Mouse (Mus musculus) heart, embryonic 16.5 days (tissue): ENCODE measurements around the gene Myh14. TPM values are rescaled to one million over a fixed set of nuclear protein-coding genes. Genes with fewer than 3 reads are reported as not detected.

Experiments used
- ATAC-seq: fragments of 200-750 bp; cut with Nextera tagmentation; replicated peaks from 2 replicates; pipeline ENCODE4 v1.8.0; 2017; ENCODE audit warnings: moderate number of reproducible peaks; ENCODE audit not compliant: insufficient read depth, low FRiP score; ENCODE audit errors: extremely low read depth
- H3K27ac ChIP-seq: fragments of 300-500 bp; sonication (generic); 2 replicates; pipeline ENCODE4 v1.5.1; 2014; ENCODE audit warnings: mild to moderate bottlenecking, low read length, control low read depth, moderate library complexity
- H3K27me3 ChIP-seq: fragments of 300-500 bp; sonication (generic); 2 replicates; pipeline ENCODE4 v1.6.1; 2014; ENCODE audit warnings: low read length, mixed read lengths; ENCODE audit not compliant: control insufficient read depth, insufficient read depth
- H3K36me3 ChIP-seq: fragments of 300-500 bp; sonication (generic); 2 replicates; pipeline ENCODE4 v1.6.1; 2014; ENCODE audit not compliant: control insufficient read depth, insufficient read depth
- H3K4me1 ChIP-seq: fragments of 300-500 bp; sonication (generic); 2 replicates; pipeline ENCODE4 v1.6.1; 2014; ENCODE audit warnings: low read length, mixed read lengths; ENCODE audit not compliant: control insufficient read depth, insufficient read depth
- H3K4me2 ChIP-seq: fragments of 300-500 bp; sonication (generic); 2 replicates; pipeline ENCODE4 v1.6.1; 2014; ENCODE audit warnings: low read depth, mild to moderate bottlenecking, control low read depth, low read length
- H3K4me3 ChIP-seq: fragments of 300-500 bp; sonication (generic); 2 replicates; pipeline ENCODE4 v1.5.1; 2014; ENCODE audit warnings: mild to moderate bottlenecking, control low read depth, low read length
- H3K9ac ChIP-seq: fragments of 300-500 bp; sonication (generic); 2 replicates; pipeline ENCODE4 v1.6.1; 2014; ENCODE audit warnings: low read length, control low read depth
- H3K9me3 ChIP-seq: fragments of 300-500 bp; sonication (generic); replicated peaks from 2 replicates; pipeline ENCODE4 v1.6.1; 2016; ENCODE audit warnings: low read length; ENCODE audit not compliant: control insufficient read depth
- WGBS: fragments of 180-500 bp; shearing (Covaris S2); extraction: QIAGEN DNeasy Blood & Tissue Kit; methylation state at CpG from one replicate; pipeline ENCODE4 v1.1.7; 2014; 5-methylcytosine and 5-hydroxymethylcytosine counted together
- polyA plus RNA-seq: library from polyadenylated mRNA; unstranded; fragments of >200 nt; fragmentation: Nextera tagmentation; extraction: Ambion mirVana; gene quantifications from 2 replicates; pipeline ENCODE4 v1.2.1, GENCODE M21; 2015

The Myh14 gene
- polyA plus RNA-seq, 1 experiment from 2014 or later, result 1.5 TPM

- H3K4me1 ChIP-seq, result peaks cover 12% of the 10 kb centered on the region
- H3K36me3 ChIP-seq, result no peaks in the 10 kb centered on the region
- WGBS, result 32% methylated on average over 6 of the region's 6 CpGs
- no peak overlapping the region for H3K9ac ChIP-seq
- H3K27me3 ChIP-seq, result peaks cover 79% of the 10 kb centered on the region
- no peak overlapping the region for H3K27ac ChIP-seq
- no peak overlapping the region for H3K4me2 ChIP-seq
- H3K9me3 ChIP-seq, result no peaks in the 10 kb centered on the region
- ATAC-seq, result no peak
- H3K4me3 ChIP-seq, result no peak overlapping the region
Measured at GRCm38 (mm10) chr7:44587676-44588075, 83.0 kb downstream of the Myh14 start.

- Histone ChIP-seq H3K36me3 (no peaks in the 10 kb centered on the region), H3K9ac (no peak overlapping the region), H3K4me2 (peak overlapping the region; percentile 33), H3K4me1 (peaks cover 12% of the 10 kb centered on the region), H3K27ac (no peak overlapping the region), H3K9me3 (no peaks in the 10 kb centered on the region), H3K27me3 (peaks cover 76% of the 10 kb centered on the region), H3K4me3 (peak overlapping the region; percentile 13)
- no peak for ATAC-seq
- 2% methylated on average over 18 of the region's 18 CpGs for WGBS
Measured at GRCm38 (mm10) chr7:44586930-44587329, 83.7 kb downstream of the Myh14 start.

- H3K4me3 ChIP-seq, result peak overlapping the region; percentile 13
- no peaks in the 10 kb centered on the region for H3K9me3 ChIP-seq
- H3K27me3 ChIP-seq, result peaks cover 72% of the 10 kb centered on the region
- no peak overlapping the region for H3K9ac ChIP-seq
- 11% methylated on average over 19 of the region's 19 CpGs for WGBS
- H3K27ac ChIP-seq, result no peak overlapping the region
- H3K36me3 ChIP-seq, result no peaks in the 10 kb centered on the region
- H3K4me2 ChIP-seq, result peak overlapping the region; percentile 33
- no peak for ATAC-seq
- peaks cover 12% of the 10 kb centered on the region for H3K4me1 ChIP-seq
Measured at GRCm38 (mm10) chr7:44586518-44586917, 84.1 kb downstream of the Myh14 start.

GRCm38 (mm10) chr7:44585606-44586005, 85.0 kb downstream of the Myh14 start:
- Histone ChIP-seq H3K4me3 (no peak overlapping the region), H3K27ac (no peak overlapping the region), H3K27me3 (peaks cover 68% of the 10 kb centered on the region), H3K4me1 (peaks cover 6% of the 10 kb centered on the region), H3K36me3 (no peaks in the 10 kb centered on the region), H3K9ac (no peak overlapping the region), H3K9me3 (no peaks in the 10 kb centered on the region), H3K4me2 (no peak overlapping the region)
- 90% methylated on average over 6 of the region's 6 CpGs for whole genome bisulfite sequencing
- ATAC-seq, result no peak

- H3K4me1 ChIP-seq, result peaks cover 4% of the 10 kb centered on the region; the same call in 1 of the 2 replicates
- H3K27me3 ChIP-seq, result peaks cover 61% of the 10 kb centered on the region
- H3K9ac ChIP-seq, result no peak overlapping the region
- no peak overlapping the region for H3K27ac ChIP-seq
- H3K36me3 ChIP-seq, result no peaks in the 10 kb centered on the region
- H3K4me2 ChIP-seq, result no peak overlapping the region
- H3K4me3 ChIP-seq, result no peak overlapping the region
- H3K9me3 ChIP-seq, result no peaks in the 10 kb centered on the region
- no peak for ATAC-seq
- 77% methylated on average over 6 of the region's 6 CpGs for WGBS
Measured at GRCm38 (mm10) chr7:44584921-44585320, 85.7 kb downstream of the Myh14 start.

- no peaks in the 10 kb centered on the region for H3K36me3 ChIP-seq
- no peak overlapping the region for H3K4me2 ChIP-seq
- no peak overlapping the region for H3K27ac ChIP-seq
- 59% methylated on average over 4 of the region's 4 CpGs for WGBS
- H3K9ac ChIP-seq, result no peak overlapping the region
- H3K9me3 ChIP-seq, result no peaks in the 10 kb centered on the region
- no peak overlapping the region for H3K4me3 ChIP-seq
- H3K4me1 ChIP-seq, result peaks cover 4% of the 10 kb centered on the region; the same call in 1 of the 2 replicates
- H3K27me3 ChIP-seq, result peaks cover 55% of the 10 kb centered on the region
- no peak for ATAC-seq
Measured at GRCm38 (mm10) chr7:44584265-44584804, 86.3 kb downstream of the Myh14 start.

- 0 out of 2 replicates have a peak, but pooled peaks cover 2% of the 10 kb centered on the region for H3K9me3 ChIP-seq
- no peak for ATAC-seq
- peaks cover 43% of the 10 kb centered on the region for H3K27me3 ChIP-seq
- H3K27ac ChIP-seq, result no peak overlapping the region
- H3K9ac ChIP-seq, result no peak overlapping the region
- H3K4me3 ChIP-seq, result no peak overlapping the region
- WGBS, result 55% methylated on average over 1 of the region's 1 CpGs
- H3K4me1 ChIP-seq, result no peaks in the 10 kb centered on the region
- H3K36me3 ChIP-seq, result no peaks in the 10 kb centered on the region
- H3K4me2 ChIP-seq, result no peak overlapping the region
Measured at GRCm38 (mm10) chr7:44583146-44583545, 87.5 kb downstream of the Myh14 start.

GRCm38 (mm10) chr7:44582709-44583108, 87.9 kb downstream of the Myh14 start:
- no peak for ATAC-seq
- H3K27ac ChIP-seq, result no peak overlapping the region
- WGBS, result 54% methylated on average over 5 of the region's 5 CpGs
- H3K4me2 ChIP-seq, result no peak overlapping the region
- H3K4me3 ChIP-seq, result no peak overlapping the region
- no peak overlapping the region for H3K9ac ChIP-seq
- no peaks in the 10 kb centered on the region for H3K36me3 ChIP-seq
- H3K9me3 ChIP-seq, result 0 out of 2 replicates have a peak, but pooled peaks cover 2% of the 10 kb centered on the region
- peaks cover 39% of the 10 kb centered on the region for H3K27me3 ChIP-seq
- H3K4me1 ChIP-seq, result no peaks in the 10 kb centered on the region

- no peaks in the 10 kb centered on the region for H3K36me3 ChIP-seq
- H3K27me3 ChIP-seq, result peaks cover 28% of the 10 kb centered on the region
- H3K4me2 ChIP-seq, result no peak overlapping the region
- 60% methylated on average over 6 of the region's 6 CpGs for WGBS
- no peaks in the 10 kb centered on the region for H3K4me1 ChIP-seq
- H3K9me3 ChIP-seq, result 0 out of 2 replicates have a peak, but pooled peaks cover 2% of the 10 kb centered on the region
- H3K4me3 ChIP-seq, result no peak overlapping the region
- no peak overlapping the region for H3K27ac ChIP-seq
- no peak overlapping the region for H3K9ac ChIP-seq
- ATAC-seq, result no peak
Measured at GRCm38 (mm10) chr7:44581637-44582036, 89.0 kb downstream of the Myh14 start.
